Mouse (Mus musculus) lung, adult 2 months (tissue): ENCODE data around the gene Dnajc5. TPM values are rescaled to one million over a fixed set of nuclear protein-coding genes. Genes with fewer than 3 reads are reported as not detected.
A peak's percentile ranks its signal among the peaks of the same experiment; 100 is the strongest.

ENCODE experiments used
- DNase-seq: peaks from one replicate; pipeline ENCODE4 v3.0.0; 2022
- H3K4me1 ChIP-seq: fragments of 200-500 bp; 2 replicates; pipeline ENCODE4 v1.6.1; 2011; ENCODE audit warnings: low read length; ENCODE audit not compliant: control insufficient read depth, insufficient read depth
- H3K4me3 ChIP-seq: fragments of 200-500 bp; replicated peaks from 2 replicates; pipeline ENCODE3; 2011; ENCODE audit warnings: low read depth, mild to moderate bottlenecking, control low read depth, low read length; ENCODE audit errors: extremely low read depth
- CTCF ChIP-seq: fragments of 200-500 bp; IDR thresholded peaks from 2 replicates; pipeline ENCODE4 v1.5.1; 2011; ENCODE audit warnings: mild to moderate bottlenecking, low read length, control low read depth; ENCODE audit not compliant: insufficient read depth
- POLR2A ChIP-seq: fragments of 200-500 bp; IDR thresholded peaks from 2 replicates; pipeline ENCODE4 v1.6.1; 2011; ENCODE audit warnings: low read depth, mild to moderate bottlenecking, control low read depth, low read length, borderline replicate concordance; ENCODE audit errors: extremely low read depth
- WGBS: fragments of 180-500 bp; shearing (Covaris S2); methylation state at CpG from one replicate; pipeline ENCODE4 v1.1.7; 2018; 5-methylcytosine and 5-hydroxymethylcytosine counted together
- polyA plus RNA-seq: library from polyadenylated mRNA; depleted of rRNA; stranded (reverse); fragments of >200 nt; gene quantifications from 2 replicates; pipeline ENCODE4 v1.2.3, GENCODE M21; 2012

Dnajc5 gene
- polyA plus RNA-seq, 1 experiment = 76.4 TPM

GRCm38 (mm10) chr2:181577981-181578581, 57.8 kb downstream of the Dnajc5 start:
- no peaks in the 10 kb centered on the region for H3K4me1 ChIP-seq
- H3K4me3 ChIP-seq = no peak overlapping the region
- 66% methylated on average over 7 of the region's 7 CpGs for WGBS
- no peak for DNase-seq
- no peak for TF ChIP-seq CTCF
- no peak for TF ChIP-seq POLR2A

GRCm38 (mm10) chr2:181578790-181579618, 58.7 kb downstream of the Dnajc5 start:
- 42% methylated on average over 5 of the region's 5 CpGs for WGBS
- DNase-seq = no peak
- TF ChIP-seq POLR2A (no peak), CTCF (no peak)
- no peaks in the 10 kb centered on the region for H3K4me1 ChIP-seq
- H3K4me3 ChIP-seq = no peak overlapping the region

- no peaks in the 10 kb centered on the region for H3K4me1 ChIP-seq
- TF ChIP-seq POLR2A (no peak), CTCF (no peak)
- no peak overlapping the region for H3K4me3 ChIP-seq
- WGBS = 90% methylated on average over 1 of the region's 1 CpGs
- no peak for DNase-seq
Observed at GRCm38 (mm10) chr2:181579681-181580080, 59.4 kb downstream of the Dnajc5 start.

GRCm38 (mm10) chr2:181580131-181580772, 60.0 kb downstream of the Dnajc5 start:
- 71% methylated on average over 5 of the region's 5 CpGs for WGBS
- TF ChIP-seq CTCF = no peak
- no peak for TF ChIP-seq POLR2A
- DNase-seq = peak; percentile 2
- no peak overlapping the region for H3K4me3 ChIP-seq
- H3K4me1 ChIP-seq = no peaks in the 10 kb centered on the region

GRCm38 (mm10) chr2:181581016-181581401, 60.7 kb downstream of the Dnajc5 start:
- Histone ChIP-seq H3K4me3 (peak overlapping the region; percentile 90), H3K4me1 (no peaks in the 10 kb centered on the region)
- peak; percentile 76 for DNase-seq
- under 1% methylated on average over 11 of the region's 11 CpGs for WGBS
- peak; percentile 55; the same call in 1 of the 2 replicates for TF ChIP-seq POLR2A
- TF ChIP-seq CTCF = peak; percentile 95

- WGBS = under 1% methylated on average over 49 of the region's 49 CpGs
- DNase-seq = peak; percentile 89
- no peaks in the 10 kb centered on the region for H3K4me1 ChIP-seq
- peak; percentile 58; the same call in 1 of the 2 replicates for TF ChIP-seq POLR2A
- no peak for TF ChIP-seq CTCF
- H3K4me3 ChIP-seq = peak overlapping the region; percentile 90
Observed at GRCm38 (mm10) chr2:181581402-181582120, 61.3 kb downstream of the Dnajc5 start.

- TF ChIP-seq POLR2A (no peak), CTCF (no peak)
- Histone ChIP-seq H3K4me3 (no peak overlapping the region), H3K4me1 (no peaks in the 10 kb centered on the region)
- 92% methylated on average over 2 of the region's 2 CpGs for WGBS
- peak; percentile 4 for DNase-seq
Observed at GRCm38 (mm10) chr2:181582358-181582757, 62.1 kb downstream of the Dnajc5 start.

GRCm38 (mm10) chr2:181582939-181583338, 62.7 kb downstream of the Dnajc5 start:
- TF ChIP-seq CTCF (no peak), POLR2A (no peak)
- 85% methylated on average over 1 of the region's 1 CpGs for WGBS
- peak; percentile 1 for DNase-seq
- no peaks in the 10 kb centered on the region for H3K4me1 ChIP-seq
- no peak overlapping the region for H3K4me3 ChIP-seq
